Mouse (Mus musculus): ENCODE results near the gene Mrps18c. TPM values are rescaled to one million over a fixed set of nuclear protein-coding genes. Genes with fewer than 3 reads are reported as not detected.

Mrps18c gene
- total RNA-seq, 2 experiments from 2014 or later, result 31.3 to 40.2 TPM

GRCm38 (mm10) chr5:100822826-100823225 lies 24.4 kb downstream of the Mrps18c start:
- ATAC-seq (replicated peaks; ENCODE audit: low FRiP score, poor library complexity, severe bottlenecking), result no peak

GRCm38 (mm10) chr5:100825975-100826374 lies 27.5 kb downstream of the Mrps18c start:
- no peak for ATAC-seq (replicated peaks; ENCODE audit: low FRiP score, poor library complexity, severe bottlenecking)

GRCm38 (mm10) chr5:100826531-100826930 lies 28.1 kb downstream of the Mrps18c start:
- no peak for ATAC-seq (replicated peaks; ENCODE audit: low FRiP score, poor library complexity, severe bottlenecking)

GRCm38 (mm10) chr5:100828701-100829100 lies 30.3 kb downstream of the Mrps18c start:
- no peak for ATAC-seq (replicated peaks; ENCODE audit: low FRiP score, poor library complexity, severe bottlenecking)

- ATAC-seq (replicated peaks; ENCODE audit: low FRiP score, poor library complexity, severe bottlenecking), result no peak
Measured at GRCm38 (mm10) chr5:100832680-100833079, 34.3 kb downstream of the Mrps18c start.

GRCm38 (mm10) chr5:100833841-100834240 lies 35.4 kb downstream of the Mrps18c start:
- no peak for ATAC-seq (replicated peaks; ENCODE audit: low FRiP score, poor library complexity, severe bottlenecking)

GRCm38 (mm10) chr5:100835862-100836538 lies 37.6 kb downstream of the Mrps18c start:
- no peak for ATAC-seq (replicated peaks; ENCODE audit: low FRiP score, poor library complexity, severe bottlenecking)

- no peak for ATAC-seq (replicated peaks; ENCODE audit: low FRiP score, poor library complexity, severe bottlenecking)
Measured at GRCm38 (mm10) chr5:100837907-100838306, 39.5 kb downstream of the Mrps18c start.

- ATAC-seq (replicated peaks; ENCODE audit: low FRiP score, poor library complexity, severe bottlenecking), result no peak
Measured at GRCm38 (mm10) chr5:100844485-100844884, 46.1 kb downstream of the Mrps18c start.

- ATAC-seq (replicated peaks; ENCODE audit: low FRiP score, poor library complexity, severe bottlenecking), result no peak
Measured at GRCm38 (mm10) chr5:100845485-100845847, 47.0 kb downstream of the Mrps18c start, which contains the start of gene Gpat3. Gpat3 (plus strand) TSS chr5:100845713.

- ATAC-seq (replicated peaks; ENCODE audit: low FRiP score, poor library complexity, severe bottlenecking), result no peak
Measured at GRCm38 (mm10) chr5:100845848-100846598, 47.6 kb downstream of the Mrps18c start.

- ATAC-seq (replicated peaks; ENCODE audit: low FRiP score, poor library complexity, severe bottlenecking), result no peak
Measured at GRCm38 (mm10) chr5:100846599-100846920, 48.1 kb downstream of the Mrps18c start.

- ATAC-seq (replicated peaks; ENCODE audit: low FRiP score, poor library complexity, severe bottlenecking), result no peak
Measured at GRCm38 (mm10) chr5:100847143-100847542, 48.7 kb downstream of the Mrps18c start.

GRCm38 (mm10) chr5:100853963-100854362 lies 55.5 kb downstream of the Mrps18c start:
- ATAC-seq (replicated peaks; ENCODE audit: low FRiP score, poor library complexity, severe bottlenecking), result no peak

Other genes with a start within 250 kb of the Mrps18c start
- 276 and 360 TPM in 2 replicates for gene Plac8, start 226.4 kb upstream of the Mrps18c start, total RNA-seq (2015; ENCODE audit: low replicate concordance)
- gene Plac8, start 226.4 kb upstream of the Mrps18c start, total RNA-seq (2017; ENCODE audit: low replicate concordance), result 160 and 183 TPM in 2 replicates
- gene Coq2, start 123.5 kb upstream of the Mrps18c start, total RNA-seq (2015; ENCODE audit: low replicate concordance), result 3.8 and 7.6 TPM in 2 replicates
- 4.2 and 6.0 TPM in 2 replicates for gene Coq2, start 123.5 kb upstream of the Mrps18c start, total RNA-seq (2017; ENCODE audit: low replicate concordance)
- 2.5 and 4.0 TPM in 2 replicates for gene Hpse, start 78.9 kb upstream of the Mrps18c start, total RNA-seq (2015; ENCODE audit: low replicate concordance)
- gene Hpse, start 78.9 kb upstream of the Mrps18c start, total RNA-seq (2017; ENCODE audit: low replicate concordance), result 1.7 and 6.2 TPM in 2 replicates
- gene Helq, start within 50 bp of the Mrps18c start, total RNA-seq (2015; ENCODE audit: low replicate concordance), result 18.4 and 45.3 TPM in 2 replicates
- gene Helq, start within 50 bp of the Mrps18c start, total RNA-seq (2017; ENCODE audit: low replicate concordance), result 19.7 and 40.6 TPM in 2 replicates
- gene Abraxas1, start 22.3 kb downstream of the Mrps18c start, total RNA-seq (2015; ENCODE audit: low replicate concordance), result 8.6 and 12.6 TPM in 2 replicates
- 11.2 and 22.4 TPM in 2 replicates for gene Abraxas1, start 22.3 kb downstream of the Mrps18c start, total RNA-seq (2017; ENCODE audit: low replicate concordance)
- 1.8 and 7.1 TPM in 2 replicates for gene Gpat3, start 47.1 kb downstream of the Mrps18c start, total RNA-seq (2015; ENCODE audit: low replicate concordance)
- 3.0 and 4.1 TPM in 2 replicates for gene Gpat3, start 47.1 kb downstream of the Mrps18c start, total RNA-seq (2017; ENCODE audit: low replicate concordance)